Mouse (Mus musculus) C2C12 (cell line): Measurements from ENCODE around the gene Nupr1. TPM values are rescaled to one million over a fixed set of nuclear protein-coding genes. Genes with fewer than 3 reads are reported as not detected.

Experiments
- H3K27me3 ChIP-seq: one replicate; pipeline ENCODE4 v1.6.1; 2011; ENCODE audit not compliant: control insufficient read depth, insufficient read depth, insufficient read length
- H3K36me3 ChIP-seq: one replicate; pipeline ENCODE4 v1.6.1; 2011; ENCODE audit not compliant: control insufficient read depth, insufficient read depth
- H3K4me3 ChIP-seq: one replicate; pipeline ENCODE4 v1.5.1; 2011; ENCODE audit warnings: mild to moderate bottlenecking, control low read depth; ENCODE audit not compliant: poor library complexity, insufficient read depth, severe bottlenecking
- H3K79me2 ChIP-seq: one replicate; pipeline ENCODE4 v1.6.1; 2011; ENCODE audit not compliant: control insufficient read depth, insufficient read depth
- H3K79me3 ChIP-seq: one replicate; pipeline ENCODE4 v1.6.1; 2011; ENCODE audit warnings: low read depth, control low read depth
- H3ac ChIP-seq: one replicate; pipeline ENCODE3; 2011; ENCODE audit warnings: low read depth; ENCODE audit not compliant: control insufficient read depth, insufficient read length
- CEBPB ChIP-seq: IDR thresholded peaks from one replicate; pipeline ENCODE4 v1.6.1; 2011; ENCODE audit warnings: low read depth, mild to moderate bottlenecking, control low read depth, moderate library complexity
- CTCF ChIP-seq: IDR thresholded peaks from one replicate; pipeline ENCODE4 v1.5.1; 2011; ENCODE audit not compliant: control insufficient read depth, insufficient read depth, insufficient read length
- FOSL1 ChIP-seq: IDR thresholded peaks from one replicate; pipeline ENCODE4 v1.8.0; 2011; ENCODE audit warnings: mild to moderate bottlenecking, low read length; ENCODE audit not compliant: poor library complexity, insufficient read depth, severe bottlenecking
- MAX ChIP-seq: IDR thresholded peaks from one replicate; pipeline ENCODE4 v1.6.1; 2011; ENCODE audit warnings: mild to moderate bottlenecking, control low read depth
- MYOD1 ChIP-seq: IDR thresholded peaks from one replicate; pipeline ENCODE4 v1.6.1; 2011; ENCODE audit warnings: low read depth; ENCODE audit not compliant: control insufficient read depth, insufficient read length
- MYOG ChIP-seq: IDR thresholded peaks from one replicate; pipeline ENCODE4 v1.6.1; 2011; ENCODE audit not compliant: control insufficient read depth, insufficient read length; ENCODE audit errors: extremely low read depth
- USF1 ChIP-seq: IDR thresholded peaks from one replicate; pipeline ENCODE4 v1.6.1; 2011; ENCODE audit warnings: low read depth, mild to moderate bottlenecking, control low read depth, moderate library complexity
- polyA plus RNA-seq: library from polyadenylated mRNA; unstranded; fragments of >200 nt; fragmentation: generic; extraction: Trizol; gene quantifications from one replicate; pipeline ENCODE4 v1.2.1, GENCODE M21; 2012; ENCODE audit warnings: missing spikeins

The Nupr1 gene
- polyA plus RNA-seq, 1 experiment = 49.9 TPM

DNA sequence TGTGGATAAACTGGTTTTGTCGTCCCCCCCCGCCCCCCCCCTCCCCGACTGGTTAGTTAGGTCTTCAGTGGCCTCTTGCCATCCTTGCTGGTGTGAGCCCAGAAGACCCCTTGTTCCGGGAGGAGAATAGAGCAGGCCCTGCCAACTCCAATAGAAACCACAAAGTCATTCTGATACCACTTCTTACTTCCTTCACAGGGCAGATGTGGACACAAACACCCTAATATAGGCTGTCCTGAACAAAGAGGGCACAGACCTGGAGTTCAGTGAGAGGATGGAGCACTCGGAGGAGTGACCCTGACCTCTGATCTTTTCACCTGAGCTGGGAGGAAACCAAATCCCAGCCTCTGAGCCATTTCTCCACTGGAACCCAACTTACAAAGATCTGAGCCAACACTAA is 28.8 kb downstream of the Nupr1 start:
- H3K79me2 ChIP-seq = no peaks in the 10 kb centered on the region
- H3K4me3 ChIP-seq = no peak overlapping the region
- H3K27me3 ChIP-seq = no peaks in the 10 kb centered on the region
- H3K79me3 ChIP-seq = no peaks in the 10 kb centered on the region
- H3ac ChIP-seq = no peak overlapping the region
- TF ChIP-seq MYOG = no peak
- TF ChIP-seq MAX = no peak
- no peak for TF ChIP-seq CTCF
- TF ChIP-seq MYOD1 = no peak
- no peak for TF ChIP-seq FOSL1
- TF ChIP-seq USF1 = no peak
- TF ChIP-seq CEBPB = no peak
- no peaks in the 10 kb centered on the region for H3K36me3 ChIP-seq

DNA sequence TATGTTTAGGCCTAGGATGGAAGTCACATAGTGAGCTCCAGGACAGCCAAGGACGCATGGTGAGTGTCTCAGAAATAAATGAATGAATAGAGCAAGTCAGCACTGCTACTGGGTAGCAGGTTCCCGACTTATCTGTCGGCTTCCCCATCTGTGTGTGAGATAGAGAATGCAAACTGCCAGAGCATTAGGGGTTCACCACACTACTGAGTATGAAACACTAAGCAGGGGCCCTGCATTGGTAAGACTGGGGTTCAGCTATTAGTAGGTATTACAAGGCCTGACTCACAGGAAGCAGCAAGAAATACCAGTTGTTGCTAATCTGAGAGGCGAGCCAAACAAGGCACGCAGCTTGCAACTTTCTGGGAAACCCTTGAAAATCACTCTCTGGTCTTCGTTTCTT is 31.7 kb downstream of the Nupr1 start:
- Histone ChIP-seq H3K4me3 (no peak overlapping the region), H3K36me3 (no peaks in the 10 kb centered on the region), H3ac (no peak overlapping the region), H3K79me2 (no peaks in the 10 kb centered on the region), H3K27me3 (peaks cover 7% of the 10 kb centered on the region), H3K79me3 (no peaks in the 10 kb centered on the region)
- TF ChIP-seq MYOD1 (no peak), USF1 (no peak), MYOG (no peak), CTCF (no peak), MAX (no peak), CEBPB (no peak), FOSL1 (no peak)

DNA sequence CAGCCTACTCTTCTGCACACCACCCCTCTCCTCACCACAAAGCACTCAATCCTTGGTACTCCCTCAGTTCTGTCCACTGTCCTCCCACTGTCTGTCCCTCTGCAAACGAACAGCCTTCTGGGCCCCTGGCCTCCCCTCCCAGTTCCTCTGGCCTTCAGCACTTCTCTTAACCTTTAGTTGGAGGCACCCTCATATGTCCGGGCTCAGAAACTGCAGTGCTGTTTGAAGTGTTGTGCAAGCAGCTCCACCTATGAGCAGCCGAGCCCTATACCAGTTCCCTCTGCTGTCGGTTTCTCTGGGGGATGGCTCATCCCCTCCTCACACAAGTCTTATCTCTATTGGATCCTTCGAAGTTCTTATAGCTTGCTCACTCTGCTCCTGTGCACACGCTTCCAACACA is 34.2 kb downstream of the Nupr1 start:
- no peaks in the 10 kb centered on the region for H3K36me3 ChIP-seq
- no peak overlapping the region for H3ac ChIP-seq
- no peaks in the 10 kb centered on the region for H3K79me3 ChIP-seq
- no peak overlapping the region for H3K4me3 ChIP-seq
- H3K79me2 ChIP-seq = no peaks in the 10 kb centered on the region
- TF ChIP-seq MYOG (no peak), CEBPB (no peak), USF1 (no peak), CTCF (no peak), MAX (no peak), FOSL1 (no peak), MYOD1 (no peak)
- peaks cover 7% of the 10 kb centered on the region for H3K27me3 ChIP-seq

DNA sequence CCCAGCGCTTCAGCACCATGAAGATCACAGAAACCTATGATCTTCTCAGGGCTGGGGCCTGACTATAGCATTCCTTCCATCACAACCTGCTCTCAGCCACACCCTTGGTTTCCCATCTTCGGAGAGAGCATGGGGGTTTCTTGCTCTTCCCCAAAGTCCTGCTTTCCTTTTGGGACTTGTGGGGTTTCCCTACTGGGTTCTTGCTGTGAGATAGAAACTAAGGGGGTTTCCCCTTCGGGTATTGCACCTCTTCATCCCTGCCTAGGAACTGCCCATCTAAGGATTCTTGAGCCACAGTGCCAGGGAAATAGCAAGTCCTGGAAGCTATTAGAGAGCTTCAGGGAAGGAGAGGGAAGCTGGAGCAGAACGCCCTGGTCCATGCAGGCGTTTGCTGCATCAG is 34.8 kb downstream of the Nupr1 start:
- Histone ChIP-seq H3K36me3 (no peaks in the 10 kb centered on the region), H3ac (no peak overlapping the region), H3K79me3 (no peaks in the 10 kb centered on the region), H3K27me3 (peaks cover 7% of the 10 kb centered on the region), H3K79me2 (no peaks in the 10 kb centered on the region), H3K4me3 (no peak overlapping the region)
- TF ChIP-seq CTCF (no peak), MYOG (no peak), CEBPB (no peak), MYOD1 (no peak), MAX (no peak), FOSL1 (no peak), USF1 (no peak)

DNA sequence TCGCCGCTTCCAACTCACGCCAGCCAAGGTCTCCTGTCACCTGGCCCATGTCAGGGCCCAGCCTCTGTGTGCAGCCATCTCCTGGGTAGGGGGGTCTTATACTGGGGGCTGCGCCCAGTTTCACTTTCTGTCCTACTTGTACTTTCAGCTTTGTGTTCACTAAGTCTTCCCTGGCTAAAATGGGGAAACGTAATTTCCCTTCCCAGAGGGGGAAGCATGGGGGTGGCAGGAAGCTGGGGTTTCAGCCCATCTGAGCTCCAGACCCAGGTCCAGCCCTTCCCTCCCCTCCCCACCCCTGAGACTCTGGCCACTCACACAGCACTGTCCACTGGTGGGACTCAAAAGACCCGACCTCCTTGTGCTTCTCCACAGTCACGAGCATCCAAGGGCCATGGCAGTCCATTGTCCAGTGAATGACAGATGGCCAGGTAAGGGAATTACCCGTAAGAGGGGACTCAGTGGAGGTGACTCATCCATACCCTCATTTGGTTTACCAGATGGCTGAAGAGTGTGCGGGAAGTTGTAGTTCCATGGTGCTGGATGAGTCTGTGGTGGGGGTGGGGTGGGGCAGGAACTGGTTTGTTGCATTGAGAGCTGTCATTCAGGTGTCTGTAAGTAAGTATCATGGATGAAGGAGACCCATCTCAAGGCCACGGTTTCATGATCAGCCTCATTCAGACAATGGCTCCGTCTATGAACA is 35.6 kb downstream of the Nupr1 start, which contains the start of gene Il27:
Gene Il27 (minus strand): TSS at position 80 of the 700 bp plus-strand sequence.
- Histone ChIP-seq H3K4me3 (no peak within 1 kb of the TSS), H3K79me2 (no peaks in the 10 kb centered on the region), H3K27me3 (peaks cover 7% of the 10 kb centered on the region), H3K36me3 (no peaks in the 10 kb centered on the region), H3K79me3 (no peaks in the 10 kb centered on the region), H3ac (no peak within 1 kb of the TSS)
- TF ChIP-seq CEBPB (no peak), USF1 (no peak), CTCF (no peak), MYOD1 (no peak), FOSL1 (no peak), MYOG (no peak), MAX (no peak)
